Mouse (Mus musculus) MEL (cell line): ENCODE data around the gene Gm49673. TPM values are rescaled to one million over a fixed set of nuclear protein-coding genes. Genes with fewer than 3 reads are reported as not detected.
"Not testable (repeated sequence)": the region's sequence is repeated elsewhere in the genome, so short reads cannot be mapped to it uniquely, and the experiment has no call there.

ENCODE experiments used
- DNase-seq: peaks from one replicate; pipeline ENCODE4 v3.0.0; 2011; ENCODE audit warnings: low read depth, low spot score
- H3K27ac ChIP-seq: 2 replicates; pipeline ENCODE4 v1.5.1; 2012; ENCODE audit warnings: low read depth, mild to moderate bottlenecking, control low read depth, low read length, moderate library complexity; ENCODE audit not compliant: control insufficient read depth
- H3K27me3 ChIP-seq, 2 experiments: fragments of 150-350 bp in 1 of 2; sonication (generic) in 1 of 2; 2 replicates each; pipeline ENCODE4 v1.6.1; 2012; ENCODE audit warnings: low read length in 2 of 2, mild to moderate bottlenecking in 2 of 2, improper control_type of control experiment in 1 of 2, moderate library complexity in 1 of 2; ENCODE audit not compliant: insufficient read depth in 2 of 2, control insufficient read depth in 1 of 2
- H3K36me3 ChIP-seq, 2 experiments: 2 replicates each; pipeline ENCODE4 v1.6.1; 2012 to 2014; ENCODE audit warnings: low read length in 2 of 2, improper control_type of control experiment in 1 of 2, inconsistent platforms in 1 of 2, mild to moderate bottlenecking in 1 of 2; ENCODE audit not compliant: insufficient read depth in 2 of 2, control insufficient read depth in 1 of 2
- H3K4me1 ChIP-seq, 2 experiments: fragments of 150-350 bp in 1 of 2; sonication (generic) in 1 of 2; 2 replicates each; pipeline ENCODE4 v1.6.1; 2012; ENCODE audit warnings: low read length in 2 of 2, improper control_type of control experiment in 1 of 2, mild to moderate bottlenecking in 1 of 2; ENCODE audit not compliant: insufficient read depth in 2 of 2, control insufficient read depth in 1 of 2
- H3K4me3 ChIP-seq, 2 experiments: fragments of 150-350 bp in 1 of 2; sonication (generic) in 1 of 2; 2 replicates each; pipeline ENCODE4 v1.5.1; 2012; ENCODE audit warnings: low read depth in 2 of 2, low read length in 2 of 2, mild to moderate bottlenecking in 2 of 2, moderate library complexity in 2 of 2, control low read depth in 1 of 2, improper control_type of control experiment in 1 of 2; ENCODE audit not compliant: control insufficient read depth in 1 of 2, insufficient read depth in 1 of 2
- H3K79me2 ChIP-seq: 2 replicates; pipeline ENCODE4 v1.6.1; 2012; ENCODE audit warnings: mild to moderate bottlenecking, low read length, moderate library complexity; ENCODE audit not compliant: control insufficient read depth, poor library complexity, insufficient read depth
- H3K9ac ChIP-seq: 2 replicates; pipeline ENCODE4 v1.6.1; 2012; ENCODE audit warnings: low read depth, mild to moderate bottlenecking, control low read depth, low read length, moderate library complexity; ENCODE audit not compliant: control insufficient read depth, poor library complexity, severe bottlenecking
- H3K9me3 ChIP-seq: fragments of 150-350 bp; sonication (generic); replicated peaks from 2 replicates; pipeline ENCODE4 v1.6.1; 2012; ENCODE audit warnings: mild to moderate bottlenecking, low read length, improper control_type of control experiment, moderate library complexity; ENCODE audit not compliant: insufficient read depth
- ELF1 ChIP-seq: IDR thresholded peaks from 2 replicates; pipeline ENCODE4 v1.6.1; 2014; ENCODE audit warnings: low read depth, mild to moderate bottlenecking, inconsistent platforms, low read length, improper control_type of control experiment, moderate library complexity
- HCFC1 ChIP-seq: IDR thresholded peaks from 2 replicates; pipeline ENCODE4 v1.6.1; 2012; ENCODE audit warnings: low read depth, mild to moderate bottlenecking, inconsistent platforms, low read length, improper control_type of control experiment, moderate library complexity
- MAZ ChIP-seq: IDR thresholded peaks from 2 replicates; pipeline ENCODE4 v1.6.1; 2012; ENCODE audit warnings: low read depth, mild to moderate bottlenecking, inconsistent platforms, low read length, improper control_type of control experiment
- NELFE ChIP-seq: IDR thresholded peaks from 2 replicates; pipeline ENCODE4 v1.6.1; 2011; ENCODE audit warnings: low read depth, low read length, improper control_type of control experiment
- POLR2A ChIP-seq, 2 experiments: IDR thresholded peaks; 2 replicates each; pipeline ENCODE4 v1.6.1; 2011 to 2012; ENCODE audit warnings: low read length in 2 of 2, mild to moderate bottlenecking in 2 of 2, control low read depth in 1 of 2, improper control_type of control experiment in 1 of 2, low read depth in 1 of 2, moderate library complexity in 1 of 2; ENCODE audit not compliant: control insufficient read depth in 1 of 2, insufficient read depth in 1 of 2, poor library complexity in 1 of 2
- UBTF ChIP-seq: IDR thresholded peaks from 2 replicates; pipeline ENCODE4 v1.6.1; 2012; ENCODE audit warnings: low read depth, mild to moderate bottlenecking, inconsistent platforms, low read length, improper control_type of control experiment, moderate library complexity, borderline replicate concordance; ENCODE audit not compliant: insufficient read depth
- polyA plus RNA-seq, 2 experiments: library from polyadenylated mRNA; stranded (reverse) in 1 of 2; unstranded in 1 of 2; fragments of >175 nt in 1 of 2; fragments of >200 nt in 1 of 2; gene quantifications; 2 replicates each; pipeline versions ENCODE4 v1.2.1 to v1.2.4; 2012; ENCODE audit warnings: low replicate concordance in 2 of 2, low read depth in 1 of 2; ENCODE audit not compliant: insufficient read length in 2 of 2, insufficient read depth in 1 of 2, missing spikeins in 1 of 2
- total RNA-seq: library from RNA; depleted of rRNA; stranded (reverse); fragments of 300-350 nt; gene quantifications from 2 replicates; pipeline ENCODE4 v1.2.3, GENCODE M21; 2012; rRNA removed

The Gm49673 gene
- not detected in 2 replicates for total RNA-seq
- not detected for polyA plus RNA-seq

- not testable (repeated sequence) for H3K36me3 ChIP-seq, H3K79me2 ChIP-seq, H3K4me1 ChIP-seq, H3K9me3 ChIP-seq, H3K27me3 ChIP-seq
- DNase-seq: peak; percentile 64
- peak within 1 kb of the TSS; percentile 72 for H3K9ac ChIP-seq
- H3K4me3 ChIP-seq: peak within 1 kb of the TSS; percentile 76 to 96
- peak within 1 kb of the TSS; percentile 26; the same call in 1 of the 2 replicates for H3K27ac ChIP-seq
- TF ChIP-seq POLR2A (IDR thresholded peaks at IDR 0.05; ENCODE audit: control insufficient read depth in 1 of 2, insufficient read depth in 1 of 2, low read depth in 1 of 2, low read length in 2 of 2, poor library complexity in 1 of 2) (peak; percentile 55; a peak in 2 of 4 replicates), HCFC1 (peak; percentile 33; the same call in 1 of the 2 replicates), NELFE (peak; percentile 43; the same call in 1 of the 2 replicates)
These were observed at the start of gene Gm49673, which contains the start of gene Rnaset2a for GRCm38 (mm10) chr17:8147439-8148316. Gene Gm49673, minus strand, starts transcription at chr17:8147788. Gene Rnaset2a, minus strand, starts transcription at chr17:8148097.

GRCm38 (mm10) chr17:8195685-8196376, 48.2 kb upstream of the Gm49673 start:
- Histone ChIP-seq H3K4me3 (no peak overlapping the region), H3K79me2 (no peaks in the 10 kb centered on the region), H3K36me3 (peaks cover 0 to 24% of the 10 kb centered on the region in 2 experiments; a peak in 2 of 4 replicates), H3K4me1 (no peaks in the 10 kb centered on the region), H3K9ac (no peak overlapping the region), H3K9me3 (no peaks in the 10 kb centered on the region), H3K27me3 (no peaks in the 10 kb centered on the region), H3K27ac (no peak overlapping the region)
- no peak for DNase-seq
- TF ChIP-seq MAZ: no peak

DNA sequence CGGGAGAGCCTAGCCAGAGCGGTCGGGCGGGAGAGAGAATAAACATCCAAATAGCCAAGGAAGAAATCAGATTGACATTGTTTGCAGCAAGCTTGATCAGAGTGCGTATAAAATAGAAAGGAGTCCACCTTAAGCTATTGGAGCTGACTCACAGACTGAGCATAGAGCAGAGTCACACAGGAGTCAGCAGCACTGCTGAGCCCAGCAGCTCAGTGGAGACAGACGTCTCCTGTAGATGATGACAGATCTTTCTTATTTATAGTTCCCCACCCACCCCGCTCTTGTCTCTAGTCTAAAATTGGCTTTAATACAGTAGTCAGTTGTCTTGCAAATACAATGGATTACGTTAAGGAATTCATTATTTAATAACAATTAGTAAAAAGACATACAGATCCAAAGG, 46.1 kb upstream of the Gm49673 start:
- H3K9ac ChIP-seq: no peak overlapping the region
- no peak overlapping the region for H3K4me3 ChIP-seq
- H3K36me3 ChIP-seq: peaks cover 0 to 28% of the 10 kb centered on the region in 2 experiments; a peak in 2 of 4 replicates
- no peaks in the 10 kb centered on the region for H3K79me2 ChIP-seq
- H3K27me3 ChIP-seq: no peaks in the 10 kb centered on the region
- H3K4me1 ChIP-seq: no peaks in the 10 kb centered on the region
- TF ChIP-seq ELF1: no peak
- TF ChIP-seq UBTF: no peak
- no peak overlapping the region for H3K27ac ChIP-seq
- DNase-seq: no peak
- H3K9me3 ChIP-seq: no peaks in the 10 kb centered on the region
